Mouse (Mus musculus) bone marrow macrophage, adult 2 months (primary cell): ENCODE results near the gene Fbxo3.

Source experiments
- CTCF ChIP-seq: IDR thresholded peaks from 2 replicates; pipeline ENCODE4 v1.5.1; 2012; ENCODE audit warnings: low read depth, mild to moderate bottlenecking, low read length, moderate library complexity
- POLR2A ChIP-seq: IDR thresholded peaks from 2 replicates; pipeline ENCODE4 v1.6.1; 2012; ENCODE audit warnings: mild to moderate bottlenecking, low read depth, low read length, borderline replicate concordance

DNA sequence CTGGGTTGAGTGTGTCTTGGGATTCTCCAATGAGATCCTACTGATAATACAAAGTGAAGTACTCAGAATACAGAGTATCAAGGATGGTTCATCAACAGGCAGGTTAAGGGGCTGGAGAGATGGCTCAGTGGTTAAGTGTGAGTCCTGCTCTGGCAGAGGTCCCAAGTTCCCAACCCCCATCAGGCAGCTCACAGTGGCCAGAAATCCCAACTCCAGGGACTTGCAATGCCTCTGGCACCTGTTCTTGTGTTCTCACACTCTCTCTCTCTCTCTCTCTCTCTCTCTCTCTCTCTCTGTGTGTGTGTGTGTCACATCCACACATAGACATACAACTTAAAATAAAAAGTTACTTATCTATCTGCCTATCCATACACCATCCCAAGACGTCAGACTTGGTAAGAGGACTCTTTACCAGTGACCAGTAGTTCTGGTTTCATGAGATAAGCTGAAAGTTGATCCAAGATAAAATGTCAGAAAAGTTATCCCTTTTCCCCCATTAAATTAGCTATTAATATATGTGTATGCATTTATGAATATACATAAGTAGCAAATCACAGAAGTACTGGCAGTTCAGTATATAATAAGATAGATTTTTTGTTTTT is 17.1 kb downstream of the Fbxo3 start:
- TF ChIP-seq CTCF: no peak
- no peak for TF ChIP-seq POLR2A
